Mouse (Mus musculus) C2C12 (cell line): ENCODE measurements at regions not wholly inside any gene's neighbourhood (a gene's known extent, or its start where the extent isn't known, plus 50 kb on each side); places are given as distances from the start of the nearest gene placed in this dataset.

Source experiments
- CTCF ChIP-seq: IDR thresholded peaks from one replicate; pipeline ENCODE4 v1.5.1; 2011; ENCODE audit not compliant: control insufficient read depth, insufficient read depth, insufficient read length
- FOSL1 ChIP-seq: IDR thresholded peaks from one replicate; pipeline ENCODE4 v1.8.0; 2011; ENCODE audit warnings: mild to moderate bottlenecking, low read length; ENCODE audit not compliant: poor library complexity, insufficient read depth, severe bottlenecking
- USF1 ChIP-seq: IDR thresholded peaks from one replicate; pipeline ENCODE4 v1.6.1; 2011; ENCODE audit warnings: low read depth, mild to moderate bottlenecking, control low read depth, moderate library complexity

DNA sequence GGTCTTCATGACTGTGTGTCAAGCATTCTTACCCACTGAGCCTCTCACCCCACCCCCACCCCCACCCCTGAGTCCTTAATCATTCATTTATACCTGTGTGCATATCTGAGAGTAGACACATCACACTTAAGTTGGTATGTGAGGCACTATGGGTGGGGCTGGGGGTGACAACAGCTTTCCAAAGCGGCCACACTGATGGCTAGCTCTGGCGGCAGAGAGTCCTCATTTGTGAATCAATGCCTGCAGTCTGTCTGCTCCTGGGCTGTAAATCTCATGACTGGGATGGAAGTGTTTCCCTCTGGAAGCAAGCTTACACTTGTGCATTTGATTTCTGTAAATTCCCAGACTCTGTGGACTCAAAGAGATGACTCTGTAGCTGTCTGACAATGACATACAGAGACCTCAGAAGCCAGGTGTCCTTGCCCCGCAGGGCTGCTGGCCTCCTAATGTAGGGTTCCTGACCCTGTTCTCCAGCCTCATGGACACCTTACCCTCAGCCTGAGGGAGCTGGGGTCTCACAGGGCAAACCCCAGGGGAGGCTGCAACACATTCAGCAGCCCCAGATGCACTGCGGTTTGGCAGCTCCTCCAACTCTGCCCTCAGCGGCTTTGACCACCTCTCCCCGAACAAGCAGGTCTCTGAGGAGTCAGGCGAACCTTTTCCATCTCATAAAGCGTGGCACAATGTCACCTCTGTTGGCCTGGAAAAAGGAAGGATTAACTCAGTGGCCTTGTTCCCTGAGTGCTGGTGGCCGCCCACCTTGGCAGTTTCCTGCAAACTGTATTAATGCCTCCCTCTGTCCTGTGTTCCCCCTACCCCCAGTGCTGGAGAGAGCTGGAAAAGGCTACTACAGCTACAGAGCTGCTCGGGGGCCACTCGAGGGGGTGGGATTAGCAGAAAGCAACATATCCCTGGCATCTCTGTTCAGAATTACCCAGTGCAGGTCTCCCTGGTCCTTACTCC lies 439.4 kb downstream of the Rps24 start:
- TF ChIP-seq FOSL1, result no peak
- TF ChIP-seq USF1, result no peak
- TF ChIP-seq CTCF, result no peak
